Mouse (Mus musculus) splenic B cell, adult 2 months (primary cell): ENCODE data around the gene Epgn.

Experiments
- DNase-seq: peaks from one replicate; pipeline ENCODE4 v3.0.0-alpha.2; 2011; ENCODE audit warnings: low read depth, low spot score
- H3K27me3 ChIP-seq: 2 replicates; pipeline ENCODE4 v1.6.1; 2012; ENCODE audit warnings: mild to moderate bottlenecking, low read length, moderate library complexity, mixed read lengths; ENCODE audit not compliant: control insufficient read depth, poor library complexity, insufficient read depth, severe bottlenecking
- H3K36me3 ChIP-seq: 2 replicates; pipeline ENCODE4 v1.6.1; 2012; ENCODE audit warnings: mild to moderate bottlenecking, low read length, moderate library complexity, mixed read lengths; ENCODE audit not compliant: control insufficient read depth, poor library complexity, insufficient read depth, severe bottlenecking

The Epgn gene

DNA sequence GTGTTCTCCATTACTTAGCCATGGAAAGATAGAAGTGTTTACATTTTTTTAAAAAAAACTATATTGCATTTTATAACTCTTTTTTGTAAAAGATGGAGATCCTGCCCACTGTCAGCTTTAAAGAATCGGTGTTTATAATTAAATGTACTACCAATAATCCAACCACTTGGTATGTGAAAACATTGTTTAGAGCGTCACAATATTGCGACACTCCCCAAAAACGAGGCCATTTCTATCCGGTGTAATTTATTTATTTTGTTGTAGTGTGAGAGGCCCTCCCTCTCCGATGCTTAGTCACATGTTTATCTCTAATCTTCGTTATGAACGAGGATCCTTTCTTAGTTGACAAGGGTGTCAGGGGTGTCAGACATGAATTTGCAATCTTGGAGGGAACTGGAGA, 21.1 kb downstream of the Epgn start:
- DNase-seq, result no peak
- no peaks in the 10 kb centered on the region for H3K27me3 ChIP-seq
- no peaks in the 10 kb centered on the region for H3K36me3 ChIP-seq

DNA sequence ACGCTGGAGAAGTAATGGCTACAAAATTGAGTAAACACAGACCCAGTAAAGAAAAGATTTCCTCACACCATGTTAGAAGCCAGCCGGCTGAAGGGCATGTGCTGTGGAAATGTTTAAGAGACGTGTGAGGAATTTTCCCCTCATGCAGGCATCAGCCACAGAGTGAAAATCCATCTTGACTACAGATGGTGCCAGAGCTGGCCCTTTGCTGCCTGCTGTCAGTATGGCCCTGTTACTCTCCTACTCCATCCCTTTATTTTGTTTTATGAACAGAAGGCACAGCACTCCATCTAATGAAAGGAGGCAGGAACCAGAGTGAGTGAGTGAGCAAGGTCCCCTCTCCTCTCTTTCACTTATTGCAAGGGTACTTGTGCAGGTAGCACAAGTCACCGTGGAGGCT, 45.1 kb downstream of the Epgn start:
- no peak for DNase-seq
- H3K27me3 ChIP-seq, result no peaks in the 10 kb centered on the region
- no peaks in the 10 kb centered on the region for H3K36me3 ChIP-seq

DNA sequence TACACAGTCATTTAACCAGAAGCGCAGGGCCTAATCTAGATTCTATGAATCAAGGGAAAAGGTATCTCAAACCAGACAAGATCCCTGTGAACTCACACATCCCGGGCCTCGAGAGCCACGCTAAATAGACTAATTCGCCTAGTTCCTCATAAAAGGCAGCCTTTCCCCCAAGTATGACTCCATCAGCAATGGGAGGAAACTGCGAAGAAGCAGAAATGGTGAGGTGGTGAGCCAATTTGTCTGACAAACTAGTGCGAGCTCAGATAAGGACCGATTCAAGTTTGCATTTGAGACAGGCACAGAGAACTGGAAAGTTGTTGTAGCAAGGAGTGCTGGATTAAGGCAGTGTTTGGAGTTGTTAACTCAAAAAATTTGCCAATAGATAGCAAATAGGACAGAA, 46.4 kb downstream of the Epgn start:
- no peak for DNase-seq
- Histone ChIP-seq H3K27me3 (no peaks in the 10 kb centered on the region), H3K36me3 (no peaks in the 10 kb centered on the region)

DNA sequence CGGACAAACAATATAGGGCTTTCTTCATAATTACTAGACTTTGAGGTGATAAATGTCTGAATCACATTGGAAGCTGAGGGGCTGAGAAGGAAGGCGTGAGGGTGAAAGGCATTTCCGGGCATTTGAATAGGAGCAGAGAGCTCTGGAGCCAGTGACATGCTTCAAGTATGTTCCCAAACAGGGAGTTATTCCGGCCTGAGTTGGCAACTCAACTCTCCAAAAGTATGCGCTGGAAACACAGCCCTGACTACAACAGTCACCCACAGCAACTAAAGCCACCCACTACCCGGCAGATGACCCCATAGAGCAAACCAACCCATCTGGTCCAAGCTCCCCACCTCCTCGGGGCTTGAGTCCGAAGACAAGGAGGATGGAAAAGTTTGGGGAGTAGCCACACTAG, 46.8 kb downstream of the Epgn start:
- no peak for DNase-seq
- no peaks in the 10 kb centered on the region for H3K36me3 ChIP-seq
- H3K27me3 ChIP-seq, result no peaks in the 10 kb centered on the region

DNA sequence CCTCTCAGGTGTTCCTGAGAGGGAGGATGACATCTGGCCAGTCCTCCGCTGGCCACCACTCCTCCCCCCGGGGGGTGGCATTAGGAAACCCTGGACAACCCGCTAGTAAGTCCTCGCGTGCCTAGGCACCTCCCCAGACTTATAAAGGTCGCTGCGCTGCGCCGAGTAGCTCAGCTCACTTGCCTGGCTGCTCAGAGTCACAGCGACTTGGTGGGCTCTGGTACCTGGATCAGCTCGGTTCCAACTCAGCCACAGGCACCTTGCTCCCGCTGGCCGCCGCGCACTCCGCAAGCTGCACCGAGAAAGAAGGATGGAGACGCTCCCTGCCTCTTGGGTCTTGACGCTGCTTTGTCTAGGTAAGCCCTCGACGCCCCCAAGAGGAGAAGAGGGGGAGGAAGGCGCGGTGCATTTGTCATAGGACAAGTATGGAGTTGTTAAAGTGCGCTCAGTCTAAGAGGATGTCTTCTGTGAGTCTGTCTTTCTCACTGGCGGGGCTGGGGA, 47.2 kb downstream of the Epgn start, which contains the start of gene Ereg:
Ereg (plus strand) TSS at position 173 of the 501 bp plus-strand sequence.
- no peak for DNase-seq
- no peaks in the 10 kb centered on the region for H3K36me3 ChIP-seq
- no peaks in the 10 kb centered on the region for H3K27me3 ChIP-seq

DNA sequence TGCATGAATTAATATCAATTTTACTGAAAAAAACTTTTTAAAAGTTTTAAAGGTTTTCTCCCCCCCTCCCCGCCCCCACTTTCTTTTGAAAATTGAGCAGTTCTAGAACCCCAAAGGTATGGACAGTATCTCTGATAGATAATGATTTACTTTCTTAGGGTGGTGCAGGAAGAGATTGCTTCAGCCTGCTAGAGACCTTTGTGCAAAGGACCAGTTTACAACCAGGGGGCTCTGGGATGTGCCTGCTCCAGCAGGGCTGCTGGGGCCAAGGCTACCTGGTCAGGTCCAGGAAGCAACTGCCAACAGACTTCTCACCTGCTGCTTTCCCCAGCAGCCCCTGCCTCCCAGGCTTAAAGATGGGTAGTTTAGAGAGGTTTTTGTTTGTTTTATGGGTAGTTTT, 47.8 kb downstream of the Epgn start:
- no peaks in the 10 kb centered on the region for H3K36me3 ChIP-seq
- no peak for DNase-seq
- no peaks in the 10 kb centered on the region for H3K27me3 ChIP-seq

DNA sequence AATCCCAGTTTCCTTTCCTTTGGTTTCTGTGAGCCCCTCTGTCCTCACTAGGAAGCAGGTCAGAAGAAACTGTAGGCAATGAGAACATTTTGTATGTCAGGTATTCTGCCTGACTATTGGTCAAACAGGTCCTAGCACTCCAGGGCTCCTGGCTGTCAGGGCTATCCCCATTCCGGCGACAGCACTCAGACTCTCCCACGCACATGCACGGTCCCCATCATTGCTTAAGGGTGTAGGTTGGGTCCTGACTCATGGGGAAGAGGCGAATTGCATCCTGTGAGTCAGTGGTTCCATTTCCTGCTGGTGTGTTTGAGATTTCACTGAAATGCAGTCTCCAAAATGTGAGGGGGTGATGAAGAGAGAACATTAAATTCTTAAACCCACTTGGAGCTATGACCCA, 55.8 kb downstream of the Epgn start:
- DNase-seq, result no peak
- no peaks in the 10 kb centered on the region for H3K27me3 ChIP-seq
- H3K36me3 ChIP-seq, result no peaks in the 10 kb centered on the region
